Mouse (Mus musculus): ENCODE measurements around the gene Pramel3.
"Not testable (repeated sequence)": the region's sequence is repeated elsewhere in the genome, so short reads cannot be mapped to it uniquely, and the experiment has no call there.

The Pramel3 gene

GRCm38 (mm10) chrX:135302007-135302406, at the start of gene Pramel3:
Gene Pramel3 (plus strand): TSS chrX:135302307.
- H3K36me3 ChIP-seq (ENCODE audit: control insufficient read depth, insufficient read depth, low read length, poor library complexity, severe bottlenecking): not testable (repeated sequence)

GRCm38 (mm10) chrX:135360685-135361084, 58.6 kb downstream of the Pramel3 start:
- H3K27me3 ChIP-seq (ENCODE audit: control insufficient read depth, insufficient read depth, low read length, poor library complexity, severe bottlenecking); DNase-seq (ENCODE audit: low read depth, low spot score); H3K36me3 ChIP-seq (ENCODE audit: control insufficient read depth, insufficient read depth, low read length, poor library complexity, severe bottlenecking): not testable (repeated sequence)

More at GRCm38 (mm10) chrX:135302007-135302406, at the start of gene Pramel3:
- DNase-seq (ENCODE audit: low read depth, low spot score); H3K27me3 ChIP-seq (ENCODE audit: control insufficient read depth, insufficient read depth, low read length, poor library complexity, severe bottlenecking): not testable (repeated sequence)

- H3K27me3 ChIP-seq (ENCODE audit: control insufficient read depth, insufficient read depth, low read length, poor library complexity, severe bottlenecking); DNase-seq (ENCODE audit: low read depth, low spot score); H3K36me3 ChIP-seq (ENCODE audit: control insufficient read depth, insufficient read depth, low read length, poor library complexity, severe bottlenecking): not testable (repeated sequence)
Observed at GRCm38 (mm10) chrX:135361943-135362342, 59.8 kb downstream of the Pramel3 start.
